Mouse (Mus musculus): ENCODE measurements around the gene Foxp1.

DNA sequence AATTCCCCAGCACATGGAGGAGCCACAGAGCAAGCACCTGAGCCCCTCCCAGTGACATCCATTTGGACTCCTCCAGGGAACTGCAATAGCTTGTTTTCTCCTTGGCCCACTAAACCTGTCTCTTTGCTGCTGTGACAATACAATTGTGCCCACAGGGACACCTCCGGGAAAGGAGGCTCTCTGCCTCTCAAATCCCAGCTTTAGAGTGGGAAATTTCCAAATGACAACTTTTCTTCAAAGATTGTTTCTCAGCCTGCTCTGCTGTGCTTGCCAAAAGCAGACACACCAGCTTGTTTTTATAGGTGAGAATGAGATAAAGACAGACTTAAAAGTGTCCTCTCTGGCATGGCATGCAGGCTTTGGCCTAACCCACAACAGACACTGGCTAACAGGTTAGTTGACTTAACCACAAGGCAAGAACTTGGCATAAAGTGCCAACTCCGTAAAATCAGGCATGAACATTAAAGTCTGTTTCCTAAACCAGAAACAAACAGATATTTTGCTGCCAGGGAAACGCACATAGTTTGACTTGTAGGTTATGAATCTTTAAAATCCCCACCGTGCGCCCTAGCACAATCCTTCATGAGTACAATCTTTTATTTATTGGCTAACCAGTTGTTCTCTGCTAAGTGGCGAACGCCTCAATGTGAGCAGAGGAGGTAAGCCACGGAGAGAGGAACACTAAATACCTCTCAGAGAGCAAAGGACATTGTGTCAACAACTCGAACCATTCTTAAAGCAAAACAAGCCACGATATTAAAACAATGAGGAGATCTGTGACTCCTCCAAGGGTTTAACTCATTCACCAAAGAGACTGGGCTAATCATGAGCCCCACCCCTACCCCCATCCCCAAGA, 379.4 kb downstream of the Foxp1 start:
- TF ChIP-seq CTCF (IDR thresholded peaks at IDR 0.05; ENCODE audit: low read depth), result no peak
- TF ChIP-seq EP300 (IDR thresholded peaks at IDR 0.05; ENCODE audit: low read depth), result no peak
